Mouse (Mus musculus) urinary bladder, adult 18-20 months (tissue): ENCODE measurements around the gene Casp2.

ENCODE experiments used
- DNase-seq, 2 experiments: peaks; one replicate each; pipeline ENCODE4 v3.0.0; 2022; ENCODE audit warnings: low spot score in 2 of 2, mixed read lengths in 2 of 2

The Casp2 gene

GRCm38 (mm10) chr6:42276151-42276550 lies 11.4 kb downstream of the Casp2 start:
- no peak for DNase-seq

GRCm38 (mm10) chr6:42282865-42283528 lies 18.2 kb downstream of the Casp2 start:
- no peak for DNase-seq

DNA sequence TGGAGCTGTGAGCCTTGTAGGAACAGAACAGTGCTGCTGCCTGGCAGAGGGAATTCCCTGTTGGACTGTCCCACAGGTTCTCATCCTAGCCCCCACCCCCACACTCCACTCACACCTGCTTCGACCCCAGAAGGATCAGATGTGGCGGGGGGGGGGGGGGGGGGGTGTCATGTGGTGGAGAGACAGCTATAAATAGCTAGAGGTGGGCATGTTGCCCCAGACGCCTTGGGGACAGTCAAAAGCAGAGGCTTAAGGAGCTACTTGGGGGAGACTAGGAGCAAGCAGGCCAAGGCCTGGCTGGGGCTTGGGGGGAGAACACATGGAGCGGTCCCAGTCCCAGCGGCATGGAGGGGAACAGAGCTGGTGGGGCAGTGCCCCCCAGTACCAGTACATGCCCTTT lies 21.7 kb downstream of the Casp2 start, which contains the start of gene Clcn1:
Gene Clcn1, plus strand, starts transcription at position 238 of the 400 bp plus-strand sequence.
- DNase-seq: no peak

DNA sequence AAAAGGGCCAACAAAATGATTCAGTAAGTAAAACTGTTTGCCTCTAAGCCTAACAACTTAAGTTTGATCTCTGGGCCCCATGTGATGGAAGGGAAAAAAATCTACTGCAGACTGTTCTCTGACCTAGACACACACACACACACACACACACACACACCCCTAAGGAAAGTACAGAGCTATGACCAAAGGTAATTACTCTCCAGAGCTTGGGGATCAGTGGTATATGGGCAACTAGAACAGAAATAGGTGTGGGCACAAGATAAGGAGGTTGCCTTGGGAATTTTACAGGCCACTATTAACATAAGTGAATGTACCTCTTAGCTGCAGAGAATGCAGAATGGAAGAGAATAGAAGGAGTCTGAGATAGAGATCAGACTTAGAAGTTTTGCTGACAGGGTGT lies 22.8 kb downstream of the Casp2 start:
- no peak for DNase-seq

DNA sequence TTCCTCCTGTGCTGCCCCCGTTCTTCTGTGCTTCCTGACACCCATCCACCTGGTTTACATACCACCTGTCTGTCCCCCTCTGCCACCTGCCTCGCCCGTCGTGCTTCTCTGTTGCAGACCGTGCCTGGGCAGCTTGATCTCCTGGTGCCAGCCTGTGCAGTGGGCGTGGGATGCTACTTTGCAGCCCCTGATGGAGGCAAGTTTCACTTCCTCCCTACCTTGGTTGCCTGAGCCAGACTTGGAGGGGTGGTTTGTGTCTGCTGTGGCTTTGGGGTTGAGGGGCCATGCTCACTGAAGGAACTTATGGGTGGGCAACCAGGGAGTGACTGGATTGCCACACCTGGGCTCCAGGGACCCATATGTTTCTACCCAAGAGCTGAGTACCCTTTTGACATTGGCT lies 28.5 kb downstream of the Casp2 start:
- DNase-seq: no peak

GRCm38 (mm10) chr6:42295549-42296094 lies 30.8 kb downstream of the Casp2 start:
- DNase-seq: no peak

- no peak for DNase-seq
Measured at GRCm38 (mm10) chr6:42299362-42299761, 34.6 kb downstream of the Casp2 start.

GRCm38 (mm10) chr6:42309816-42310378 lies 45.1 kb downstream of the Casp2 start:
- DNase-seq: no peak

DNA sequence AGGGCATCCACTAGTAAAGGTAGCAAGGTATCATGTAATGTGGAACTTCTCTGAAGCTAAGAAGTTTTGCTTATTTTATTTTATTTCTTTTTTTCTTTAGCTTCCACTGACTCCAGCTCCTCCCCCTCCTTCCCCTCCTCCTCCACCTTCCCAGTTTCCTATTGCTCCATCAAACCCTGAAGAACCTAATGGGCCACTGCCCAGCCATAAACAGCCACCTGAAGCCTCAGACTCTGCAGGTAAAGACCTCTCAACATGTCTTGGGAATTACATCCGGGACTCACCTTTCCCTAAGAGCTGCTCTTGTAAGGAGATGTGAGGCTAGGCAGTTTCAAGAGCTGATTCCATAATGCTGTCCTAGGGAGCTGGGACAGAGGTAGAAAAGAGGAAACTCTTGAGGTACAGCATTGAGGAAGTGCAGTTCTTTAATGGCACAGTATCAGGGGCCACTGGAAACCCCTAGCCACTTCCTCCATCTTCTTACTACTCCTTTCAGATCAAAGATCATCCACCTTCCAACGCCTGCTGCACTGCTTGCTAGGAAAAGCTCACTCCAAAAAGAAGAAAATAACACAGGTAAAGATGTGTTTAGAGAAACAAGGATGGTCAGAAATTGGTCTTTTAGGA lies 45.8 kb downstream of the Casp2 start:
- no peak for DNase-seq

DNA sequence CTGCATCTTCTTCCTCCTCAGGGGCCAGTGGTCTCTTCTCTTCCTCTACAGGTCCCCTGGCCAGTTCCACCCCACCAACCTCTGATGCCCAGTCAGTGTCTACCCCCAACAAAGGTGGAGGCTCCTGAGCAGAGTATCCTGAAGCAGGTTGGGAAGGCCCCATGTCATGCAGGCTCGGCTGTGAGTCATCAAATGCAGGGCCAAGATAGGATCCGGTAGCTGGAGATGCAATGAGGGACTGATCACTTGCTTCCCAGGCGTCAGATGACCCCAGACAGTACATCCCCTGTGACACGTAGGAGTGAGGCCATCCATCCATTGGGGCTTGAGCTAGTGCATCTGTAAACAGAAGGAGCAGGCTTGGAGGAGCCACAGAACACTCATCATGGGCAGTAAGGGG lies 53.5 kb downstream of the Casp2 start:
- no peak for DNase-seq

GRCm38 (mm10) chr6:42323371-42324066 lies 58.7 kb downstream of the Casp2 start:
- DNase-seq: no peak

- DNase-seq: peak in 1 of 2 experiments; percentile 13
Measured at GRCm38 (mm10) chr6:42324067-42324481, 59.3 kb downstream of the Casp2 start.

GRCm38 (mm10) chr6:42324482-42325267 lies 59.9 kb downstream of the Casp2 start, which contains the start of gene Fam131b:
Gene Fam131b, minus strand, starts transcription at chr6:42324643.
- peak in 1 of 2 experiments; percentile 17 for DNase-seq

GRCm38 (mm10) chr6:42325268-42325609 lies 60.5 kb downstream of the Casp2 start:
- peak; percentile 52 to 78 for DNase-seq

GRCm38 (mm10) chr6:42326509-42326908 lies 61.7 kb downstream of the Casp2 start:
- no peak for DNase-seq

- no peak for DNase-seq
Measured at GRCm38 (mm10) chr6:42328757-42329156, 64.0 kb downstream of the Casp2 start.

- DNase-seq: no peak
Measured at GRCm38 (mm10) chr6:42330216-42330615, 65.4 kb downstream of the Casp2 start.

GRCm38 (mm10) chr6:42330946-42331345 lies 66.2 kb downstream of the Casp2 start:
- no peak for DNase-seq
